Mouse (Mus musculus) embryo, embryonic 11 days (tissue): ENCODE data around the gene Prtn3.

Experiments
- DNase-seq: peaks from one replicate; pipeline ENCODE4 v3.0.0-alpha.2; 2015

Prtn3 gene

DNA sequence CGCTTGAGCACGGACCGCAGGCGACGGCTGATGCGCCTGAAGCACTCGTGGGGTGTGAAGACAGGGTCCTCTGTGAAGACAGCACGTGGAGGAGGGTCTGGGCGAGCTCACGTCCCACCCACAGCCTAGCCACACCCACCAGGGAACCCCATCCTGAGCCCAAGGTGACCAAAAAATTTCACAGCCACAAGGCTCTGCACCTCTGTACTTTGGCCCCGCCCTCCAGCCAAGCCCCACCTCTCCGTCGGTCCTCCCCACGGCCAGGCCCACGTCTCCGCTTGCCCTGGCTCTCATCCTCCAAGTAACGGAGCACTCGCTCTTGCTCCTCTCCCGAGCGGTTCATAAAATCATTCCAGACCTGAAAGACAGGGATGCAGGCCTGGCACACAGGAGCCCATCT is 38.1 kb downstream of the Prtn3 start:
- DNase-seq: no peak

DNA sequence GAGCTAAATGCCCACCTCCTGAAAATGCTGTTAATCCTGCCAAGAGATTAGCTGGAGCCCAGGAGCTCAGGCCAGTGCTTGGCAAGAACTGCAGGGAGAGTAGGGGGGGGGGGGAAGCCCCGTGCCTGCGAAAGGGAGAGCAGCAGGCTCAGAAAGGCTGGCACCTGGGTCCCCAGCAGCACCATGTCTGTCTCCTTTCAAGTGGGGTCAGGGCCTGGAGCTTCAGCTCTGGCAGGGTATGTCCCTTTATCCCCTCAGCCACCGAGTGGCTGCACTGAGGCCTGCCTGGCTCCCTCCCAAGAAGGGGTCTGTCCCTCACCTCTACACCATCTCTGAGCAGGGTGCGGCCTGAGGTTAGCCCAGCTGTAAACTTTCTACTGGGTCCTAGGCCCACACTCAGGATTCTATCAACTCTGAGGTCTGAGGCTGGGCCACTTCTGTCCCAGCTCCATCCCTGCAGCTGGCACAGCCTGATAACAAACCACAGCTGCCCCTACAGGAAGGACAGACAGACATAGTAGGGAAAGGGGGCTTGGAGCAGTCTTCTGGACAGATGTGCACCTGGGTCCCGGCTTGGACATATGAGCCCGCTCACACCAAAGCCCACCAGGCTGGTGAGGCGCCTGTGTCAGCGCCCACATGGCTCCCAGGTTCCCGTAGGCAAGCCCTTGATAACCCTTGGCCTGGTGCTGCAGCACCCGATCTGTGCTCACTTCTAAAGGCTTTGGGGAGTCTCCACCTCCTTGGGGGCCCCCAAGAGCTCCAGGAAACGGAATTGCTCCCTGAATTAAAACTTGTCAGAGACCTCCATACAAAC is 40.1 kb downstream of the Prtn3 start:
- no peak for DNase-seq

DNA sequence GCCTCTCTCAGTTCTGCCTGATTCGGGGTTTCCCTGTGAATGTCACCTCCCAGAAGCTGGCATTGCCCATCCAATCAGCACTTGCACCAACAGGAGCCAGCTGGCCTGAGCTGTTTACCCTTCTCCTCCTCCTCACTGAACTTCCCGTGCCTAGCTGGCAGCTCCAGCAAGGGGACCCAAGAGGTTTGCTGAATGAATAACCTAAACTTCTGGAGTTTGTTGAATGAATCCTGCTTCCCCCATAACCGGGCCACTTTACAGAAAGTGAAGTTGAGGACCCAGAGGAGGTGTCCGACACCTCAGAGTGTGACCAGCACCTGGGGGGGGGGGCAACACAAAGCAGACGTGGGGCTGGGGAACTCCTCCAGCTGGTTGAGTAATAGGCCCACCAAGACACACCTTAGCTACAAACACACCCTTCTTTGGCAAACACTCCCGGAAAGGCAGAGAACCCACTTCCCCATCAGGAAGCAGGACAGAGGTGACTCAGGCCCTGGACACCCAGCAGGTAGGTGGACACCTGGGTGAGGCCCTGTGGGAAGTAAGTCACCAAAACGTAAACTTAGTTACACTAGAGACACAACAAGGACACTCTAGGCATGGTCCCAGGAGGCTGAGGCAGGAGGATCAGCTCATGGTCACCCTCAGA is 40.8 kb downstream of the Prtn3 start:
- no peak for DNase-seq

DNA sequence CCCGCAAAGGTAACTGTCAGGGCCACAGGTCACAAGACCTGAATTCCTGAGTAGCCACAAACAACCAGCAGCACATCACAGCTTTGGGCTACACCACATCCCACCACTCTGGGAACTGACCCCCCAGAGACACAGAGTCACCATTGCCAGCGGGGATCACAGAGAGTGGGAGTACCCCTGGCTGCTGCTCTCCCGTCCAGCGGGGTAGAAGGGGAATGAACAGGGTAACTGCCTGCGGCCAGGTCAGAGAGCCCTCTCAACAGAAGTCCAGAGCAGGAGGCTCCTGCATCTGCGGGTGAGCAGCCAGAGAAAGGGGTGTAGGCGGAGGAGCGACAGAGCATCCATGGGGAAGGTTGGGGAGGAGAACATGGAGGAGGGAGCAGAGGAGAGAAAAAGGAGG is 41.8 kb downstream of the Prtn3 start:
- DNase-seq: no peak

DNA sequence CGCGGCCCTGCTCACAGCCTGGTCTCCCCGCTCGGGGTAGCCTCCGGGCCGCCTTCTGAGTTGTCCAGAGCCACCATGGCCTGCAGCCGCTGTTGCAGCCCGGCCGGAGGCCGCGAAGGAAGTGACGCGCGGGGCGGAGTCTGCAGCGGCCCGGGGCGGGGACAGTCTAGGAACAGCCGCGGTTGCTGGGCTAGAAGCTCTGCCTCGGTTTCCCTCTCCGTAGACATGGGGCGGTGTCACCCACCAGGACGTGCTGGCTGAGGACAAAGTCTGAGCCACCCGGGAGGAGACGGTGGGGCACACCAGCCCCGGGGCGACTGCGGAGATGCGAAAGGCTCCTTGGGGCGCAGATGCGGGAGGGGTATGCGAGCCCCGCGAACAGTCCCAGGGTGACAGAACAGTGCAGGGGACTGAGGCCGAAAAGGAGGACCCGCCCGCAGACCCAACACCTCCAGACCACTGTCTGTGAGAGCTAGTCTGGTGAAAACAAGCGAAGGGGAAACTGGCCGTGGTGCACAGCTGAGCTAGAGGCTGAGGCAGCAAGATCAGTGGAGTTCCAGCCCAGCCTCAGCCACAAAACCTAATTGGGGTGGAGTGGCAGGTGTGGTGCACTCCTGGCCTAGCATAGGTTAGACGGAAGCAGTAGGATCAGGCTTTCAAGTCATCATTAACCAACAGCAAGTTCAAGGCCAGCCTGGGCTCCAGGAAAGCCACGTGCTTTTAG is 42.7 kb downstream of the Prtn3 start, which contains the start of gene Kiss1r:
Gene Kiss1r, plus strand, starts transcription at position 164 of the 724 bp plus-strand sequence.
- DNase-seq: peak; percentile 93

DNA sequence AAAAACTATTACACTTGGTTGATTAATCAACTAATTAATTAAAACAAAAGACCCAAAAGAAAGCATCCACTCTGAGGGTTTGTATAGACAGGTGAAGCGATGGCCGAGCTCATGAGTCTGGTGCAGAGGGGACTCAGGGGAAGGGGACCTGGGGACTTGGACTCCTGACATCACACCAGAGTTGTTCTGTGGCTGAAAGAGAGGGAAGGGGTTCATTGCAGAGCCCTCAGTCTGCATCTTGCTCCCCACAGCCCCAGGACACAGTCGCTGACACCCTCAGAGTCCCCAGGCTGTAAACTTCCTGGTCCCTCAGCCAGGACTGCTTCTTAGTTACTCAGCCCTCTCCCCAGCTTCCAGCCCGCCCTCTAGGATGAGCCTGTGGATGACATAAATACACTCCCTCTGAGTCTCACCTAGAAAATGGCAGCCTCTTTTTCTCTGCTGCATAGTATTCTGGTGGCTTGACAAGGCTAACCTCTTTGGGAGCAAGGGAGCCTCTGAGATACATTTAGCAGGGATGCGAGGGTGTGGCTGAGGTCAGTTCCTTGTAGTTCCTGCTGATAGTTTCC is 43.3 kb downstream of the Prtn3 start:
- no peak for DNase-seq

DNA sequence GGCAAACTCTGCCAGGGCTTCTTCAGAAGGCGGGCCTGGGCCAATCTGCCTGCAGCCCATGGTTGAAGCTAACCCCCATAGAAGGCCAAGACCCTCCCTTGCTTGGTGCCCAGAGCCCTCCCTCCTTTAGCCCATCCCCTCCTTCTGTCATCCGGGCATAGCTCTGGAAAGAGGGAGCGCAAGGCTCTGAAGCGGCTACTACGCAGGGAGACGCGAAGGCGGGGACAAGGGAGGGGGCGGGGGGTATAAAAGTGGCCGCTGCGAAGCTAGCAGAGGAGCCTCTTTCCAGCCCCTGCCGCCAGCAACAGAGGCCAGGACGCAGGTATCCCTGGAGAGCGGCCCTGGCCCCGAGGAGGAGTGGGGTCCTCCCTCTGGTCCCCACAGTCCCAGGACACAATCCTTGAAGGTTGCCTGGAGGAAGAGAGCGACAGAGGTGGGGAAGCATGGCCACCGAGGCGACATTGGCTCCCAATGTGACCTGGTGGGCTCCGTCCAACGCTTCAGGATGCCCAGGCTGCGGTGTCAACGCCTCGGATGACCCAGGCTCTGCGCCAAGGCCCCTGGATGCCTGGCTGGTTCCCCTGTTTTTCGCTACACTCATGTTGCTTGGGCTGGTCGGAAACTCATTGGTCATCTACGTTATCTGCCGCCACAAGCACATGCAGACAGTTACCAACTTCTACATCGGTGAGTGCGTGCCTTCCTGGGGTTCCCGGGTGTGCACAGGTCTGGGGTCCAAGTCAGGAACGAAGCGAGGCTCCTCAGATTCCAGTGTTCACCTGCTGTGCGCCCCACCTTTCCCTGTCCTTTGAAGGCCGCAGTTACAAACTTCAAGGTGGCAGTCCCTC is 44.2 kb downstream of the Prtn3 start:
- DNase-seq: no peak

DNA sequence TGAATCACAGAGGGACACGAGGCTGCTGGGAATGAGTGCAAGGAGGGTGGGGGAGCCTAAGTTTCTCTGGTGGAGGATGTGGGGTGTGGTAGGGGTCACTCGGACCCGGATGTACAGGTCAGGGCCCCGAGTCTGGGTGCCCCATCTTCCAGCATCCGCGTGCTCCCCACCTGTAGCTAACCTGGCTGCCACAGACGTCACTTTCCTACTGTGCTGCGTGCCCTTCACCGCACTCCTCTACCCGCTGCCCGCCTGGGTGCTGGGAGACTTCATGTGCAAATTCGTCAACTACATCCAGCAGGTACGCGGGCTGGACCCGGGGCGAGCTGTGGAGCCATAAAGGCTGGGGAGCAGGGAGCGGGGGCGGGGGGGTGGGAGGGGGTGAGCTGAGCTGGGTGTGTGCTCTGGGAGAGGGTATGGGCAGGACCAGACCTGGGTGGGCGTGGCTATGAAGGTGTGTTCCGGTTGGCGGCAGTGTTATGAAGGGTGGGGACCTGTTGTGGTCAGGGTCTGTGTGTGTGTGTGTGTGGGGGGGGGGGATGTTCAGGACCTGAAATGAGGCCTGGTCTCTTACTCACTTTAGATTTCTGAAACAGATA is 45.1 kb downstream of the Prtn3 start:
- no peak for DNase-seq

DNA sequence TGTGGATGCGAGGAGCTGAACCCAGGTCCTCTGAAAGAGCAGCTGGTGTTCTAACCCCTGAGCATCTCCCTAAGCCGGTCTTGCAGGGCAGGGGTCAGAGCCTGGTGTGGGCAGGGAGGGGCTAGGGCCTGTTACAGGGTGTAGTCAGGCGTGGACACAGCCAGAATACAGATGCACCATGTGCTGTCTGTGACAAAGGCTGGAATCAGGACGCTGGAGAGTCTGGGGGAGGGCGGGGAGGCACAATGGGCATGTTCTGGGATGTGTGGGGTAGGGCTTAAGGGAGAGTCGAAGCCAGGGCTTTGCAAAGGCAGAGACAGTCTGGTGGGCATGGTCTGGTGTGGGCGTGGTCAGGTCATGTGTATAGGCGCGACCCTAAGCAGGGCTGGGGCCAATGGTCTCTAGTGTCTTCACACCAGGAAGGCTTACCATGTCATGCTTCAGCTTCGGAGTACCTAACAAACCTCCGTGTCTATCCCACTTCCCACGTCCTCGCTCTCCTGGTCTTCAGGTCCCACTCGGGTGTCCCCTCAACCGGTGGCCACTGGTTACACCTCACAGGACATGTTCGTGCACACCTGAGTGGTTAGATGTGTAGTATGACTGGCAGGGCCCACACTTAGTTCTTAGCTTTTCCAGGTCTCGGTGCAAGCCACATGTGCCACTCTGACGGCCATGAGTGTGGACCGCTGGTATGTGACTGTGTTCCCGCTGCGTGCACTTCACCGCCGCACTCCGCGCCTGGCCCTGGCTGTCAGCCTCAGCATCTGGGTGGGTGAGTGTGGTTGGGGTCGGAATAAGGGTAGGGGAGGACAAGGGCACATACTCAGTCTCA is 46.0 kb downstream of the Prtn3 start:
- DNase-seq: no peak

DNA sequence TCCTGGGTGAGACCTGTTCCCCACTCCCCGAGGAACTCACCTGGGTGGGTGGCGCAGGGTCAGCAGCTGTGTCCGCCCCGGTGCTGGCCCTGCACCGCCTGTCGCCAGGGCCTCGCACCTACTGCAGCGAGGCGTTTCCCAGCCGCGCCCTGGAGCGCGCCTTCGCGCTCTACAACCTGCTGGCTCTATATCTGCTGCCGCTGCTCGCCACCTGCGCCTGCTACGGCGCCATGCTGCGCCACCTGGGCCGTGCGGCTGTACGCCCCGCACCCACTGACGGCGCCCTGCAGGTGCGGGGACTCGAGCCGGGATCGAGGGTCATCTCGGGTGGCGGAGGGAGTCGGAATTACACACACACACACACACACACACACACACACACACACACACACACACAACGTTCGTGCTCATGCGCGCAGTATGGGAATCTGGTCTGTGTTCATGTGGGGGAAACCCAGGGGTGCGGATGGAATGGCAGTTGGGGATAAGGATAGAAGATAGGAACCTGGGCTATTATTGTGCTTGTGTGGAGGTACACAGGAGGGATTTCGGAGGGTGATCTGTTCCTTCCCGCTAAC is 46.8 kb downstream of the Prtn3 start, which contains the start of gene R3hdm4:
Gene R3hdm4, minus strand, starts transcription at position 251 of the 578 bp plus-strand sequence.
- DNase-seq: no peak

DNA sequence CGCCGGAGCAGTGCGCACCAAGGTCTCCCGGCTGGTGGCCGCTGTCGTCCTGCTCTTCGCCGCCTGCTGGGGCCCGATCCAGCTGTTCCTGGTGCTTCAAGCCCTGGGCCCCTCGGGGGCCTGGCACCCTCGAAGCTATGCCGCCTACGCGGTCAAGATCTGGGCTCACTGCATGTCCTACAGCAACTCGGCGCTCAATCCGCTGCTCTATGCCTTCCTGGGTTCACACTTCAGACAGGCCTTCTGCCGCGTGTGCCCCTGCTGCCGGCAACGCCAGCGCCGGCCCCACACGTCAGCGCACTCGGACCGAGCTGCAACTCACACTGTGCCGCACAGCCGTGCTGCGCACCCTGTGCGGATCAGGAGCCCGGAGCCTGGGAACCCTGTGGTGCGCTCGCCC is 47.3 kb downstream of the Prtn3 start:
- no peak for DNase-seq

DNA sequence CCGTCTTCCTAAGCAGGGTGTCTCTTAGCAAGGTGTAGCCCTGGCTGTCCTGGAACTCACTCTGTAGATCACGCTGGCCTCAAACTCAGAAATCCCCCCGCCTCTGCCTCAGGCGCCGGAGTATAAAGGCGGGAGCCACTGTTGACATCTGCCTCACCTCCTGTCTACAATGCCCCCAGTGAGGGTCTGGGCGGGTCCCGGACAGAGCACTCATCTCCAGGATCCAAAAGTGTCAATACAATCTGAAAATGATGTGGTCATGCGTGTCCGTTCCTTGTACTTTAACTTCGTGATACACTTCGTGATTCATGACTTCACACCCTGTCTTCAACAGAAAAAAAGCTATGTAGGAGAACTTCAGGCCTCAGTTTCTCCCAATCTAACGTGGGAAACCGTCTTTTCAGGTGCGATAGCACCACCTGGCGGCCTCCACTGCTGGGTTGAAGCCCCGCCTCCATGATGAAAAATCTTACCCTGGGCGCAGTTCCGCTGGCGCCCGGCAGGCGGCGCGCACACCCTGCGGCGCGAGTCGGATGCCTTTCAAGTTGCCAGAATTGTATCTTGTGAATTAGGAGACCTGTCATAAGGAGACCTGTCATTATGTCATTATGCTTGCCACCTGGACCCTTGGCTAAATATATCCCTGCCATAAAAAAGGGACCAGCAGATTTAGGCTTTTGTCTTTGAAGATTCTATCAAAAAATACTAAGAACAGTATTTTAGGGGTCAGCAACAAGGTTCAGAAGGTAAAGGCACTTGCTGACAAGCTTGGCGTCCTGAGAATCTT is 50.9 kb downstream of the Prtn3 start:
- peak; percentile 91 for DNase-seq

DNA sequence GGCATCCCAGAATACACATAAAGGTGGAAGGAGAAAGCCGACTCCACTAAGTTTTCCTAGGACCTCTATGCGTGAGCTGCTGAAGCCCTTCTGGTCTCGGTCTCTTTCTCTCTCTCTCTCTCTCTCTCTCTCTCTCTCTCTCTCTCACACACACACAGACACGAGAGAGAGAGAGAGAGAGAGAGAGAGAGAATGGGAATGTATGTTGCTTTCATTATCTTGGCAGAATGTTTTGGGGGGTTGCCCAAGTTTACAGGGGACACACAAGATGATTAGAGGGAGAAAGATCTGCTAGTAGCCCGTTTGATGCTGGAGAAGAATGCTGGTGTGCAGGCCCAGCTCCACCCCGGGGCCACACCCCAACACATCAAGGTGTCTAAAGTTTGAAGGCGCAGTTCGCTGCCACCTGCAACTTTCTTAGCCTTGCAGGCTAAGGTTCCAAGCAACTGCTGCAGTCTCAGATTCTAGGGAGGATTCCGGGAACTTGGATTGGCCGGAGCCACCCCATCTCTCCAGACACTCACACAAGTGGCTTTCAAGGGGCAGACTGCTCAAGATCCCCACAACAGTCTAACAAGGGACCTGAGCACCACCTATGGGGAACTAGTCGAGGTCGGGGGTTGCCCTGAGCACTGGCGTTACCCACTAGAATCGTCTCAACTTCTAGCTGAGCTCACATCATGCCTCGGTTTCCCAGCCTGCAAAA is 51.7 kb downstream of the Prtn3 start:
- DNase-seq: no peak

DNA sequence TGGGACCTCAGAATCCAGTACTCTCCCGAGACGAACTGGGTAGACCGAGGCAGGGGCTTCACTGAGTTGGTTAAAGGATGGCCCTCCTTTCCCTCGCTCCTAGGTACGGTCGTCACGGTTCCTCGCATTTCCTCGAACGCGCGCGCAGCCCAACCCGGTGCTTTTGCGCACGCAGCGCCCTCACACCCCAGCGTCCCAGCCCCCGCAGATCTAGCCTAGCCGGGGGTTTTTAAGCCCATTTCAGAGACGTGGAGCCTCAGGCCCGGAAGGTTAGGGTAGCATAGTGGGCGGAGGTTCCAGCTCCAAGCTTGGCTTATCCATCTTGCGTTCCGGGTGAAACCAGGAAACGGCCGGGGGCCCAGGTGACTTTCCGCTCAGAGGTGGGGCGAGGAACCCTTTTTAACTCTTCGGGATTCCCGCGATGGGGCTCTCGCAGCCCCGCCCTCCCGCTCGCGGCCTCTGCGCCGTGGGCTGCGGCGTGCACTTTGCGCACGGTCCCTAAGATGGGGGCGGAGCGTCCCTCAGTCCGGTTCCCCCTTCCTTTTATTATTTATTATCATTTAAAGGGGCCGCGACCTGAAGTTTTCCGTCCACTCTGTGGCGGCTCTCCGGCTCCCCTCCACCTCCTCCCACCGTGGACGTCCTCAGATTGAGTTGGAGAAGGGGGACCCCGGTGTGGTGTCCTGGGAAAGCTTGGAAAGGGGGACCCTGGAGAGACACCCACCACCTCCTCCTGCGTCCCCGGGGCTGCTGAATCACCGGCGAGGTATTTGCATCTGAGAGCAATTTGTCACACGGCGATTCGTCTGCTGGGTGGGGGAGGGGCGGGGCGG is 52.4 kb downstream of the Prtn3 start, which contains the start of gene Arid3a:
Gene Arid3a, plus strand, starts transcription at position 553 of the 833 bp plus-strand sequence.
- peak; percentile 97 for DNase-seq

DNA sequence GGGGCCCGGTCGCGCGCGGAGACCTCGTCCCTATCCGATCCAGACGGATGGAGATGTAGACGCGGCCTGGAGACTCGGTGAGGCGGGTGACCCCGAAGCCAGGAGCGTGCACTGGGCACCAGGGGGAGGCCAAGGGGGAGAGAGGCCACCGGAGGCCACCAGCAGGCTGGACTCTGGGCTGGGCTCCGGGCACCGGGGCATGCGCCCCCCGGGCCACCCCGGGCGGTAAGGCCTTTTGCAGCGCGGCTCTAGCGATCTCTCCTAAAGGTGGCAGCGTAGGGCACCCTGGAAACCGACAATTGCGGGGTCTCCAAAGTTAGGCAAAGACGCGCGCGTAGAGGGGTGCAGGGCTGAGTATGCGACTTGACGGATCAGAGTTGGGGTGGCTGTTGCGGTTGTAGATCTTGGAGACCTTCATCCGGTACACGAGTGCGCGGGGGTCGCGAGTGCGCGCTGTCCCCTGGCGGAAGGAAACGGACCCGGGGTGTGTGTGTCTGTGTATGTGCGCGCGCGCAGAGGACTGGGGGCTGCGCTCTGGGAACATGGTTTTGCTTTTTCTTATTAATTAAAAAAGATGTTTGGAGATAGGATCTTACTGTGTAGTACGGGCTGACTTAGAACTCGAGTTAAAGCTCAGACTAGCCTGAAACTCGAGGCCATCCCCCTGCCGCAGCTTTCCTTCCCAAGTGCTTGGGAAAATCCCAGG is 53.2 kb downstream of the Prtn3 start:
- DNase-seq: peak; percentile 80

DNA sequence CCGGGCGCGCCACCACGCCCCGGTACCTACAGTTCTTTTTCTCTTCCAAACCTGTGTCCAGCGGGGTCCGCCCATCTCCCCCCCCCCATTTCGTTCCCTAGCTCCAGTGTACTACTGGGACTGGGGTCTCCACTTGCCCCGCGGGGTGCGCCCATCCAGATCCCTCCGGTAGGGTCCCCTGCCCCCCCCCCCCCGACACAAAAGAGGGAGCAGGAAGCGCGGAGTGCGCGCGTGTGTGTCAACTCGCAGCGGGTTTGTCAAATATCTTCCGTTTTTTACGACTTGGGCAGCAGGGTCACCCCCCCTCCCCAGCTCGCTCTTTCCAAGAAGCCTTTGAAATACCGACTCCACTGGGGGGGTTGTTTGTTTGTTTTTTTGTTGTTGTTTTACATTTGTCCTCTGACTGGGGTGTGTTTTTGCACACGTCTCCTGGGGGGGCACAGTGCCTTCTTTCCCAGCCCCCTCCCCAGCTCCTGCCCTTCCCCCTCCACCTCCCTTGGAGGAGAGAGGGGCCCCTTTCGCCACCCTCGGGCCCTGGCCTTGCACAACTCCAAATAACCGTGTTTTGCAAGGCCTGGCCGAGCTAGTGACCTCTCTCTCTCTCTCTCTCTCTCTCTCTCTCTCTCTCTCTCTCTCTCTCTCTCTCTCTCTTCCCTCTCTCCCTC is 53.9 kb downstream of the Prtn3 start:
- peak; percentile 75 for DNase-seq
